Mouse (Mus musculus) spleen, embryonic (tissue): ENCODE measurements at regions not wholly inside any gene's neighbourhood (a gene's known extent, or its start where the extent isn't known, plus 50 kb on each side); places are given as distances from the start of the nearest gene placed in this dataset.

Source experiments
- CTCF ChIA-PET: fragments of 350-600 bp; sonication (Branson Sonifier 250); formaldehyde crosslinking; loops from one replicate; lab custom pipeline; 2022; lab: Charles Lee

DNA sequence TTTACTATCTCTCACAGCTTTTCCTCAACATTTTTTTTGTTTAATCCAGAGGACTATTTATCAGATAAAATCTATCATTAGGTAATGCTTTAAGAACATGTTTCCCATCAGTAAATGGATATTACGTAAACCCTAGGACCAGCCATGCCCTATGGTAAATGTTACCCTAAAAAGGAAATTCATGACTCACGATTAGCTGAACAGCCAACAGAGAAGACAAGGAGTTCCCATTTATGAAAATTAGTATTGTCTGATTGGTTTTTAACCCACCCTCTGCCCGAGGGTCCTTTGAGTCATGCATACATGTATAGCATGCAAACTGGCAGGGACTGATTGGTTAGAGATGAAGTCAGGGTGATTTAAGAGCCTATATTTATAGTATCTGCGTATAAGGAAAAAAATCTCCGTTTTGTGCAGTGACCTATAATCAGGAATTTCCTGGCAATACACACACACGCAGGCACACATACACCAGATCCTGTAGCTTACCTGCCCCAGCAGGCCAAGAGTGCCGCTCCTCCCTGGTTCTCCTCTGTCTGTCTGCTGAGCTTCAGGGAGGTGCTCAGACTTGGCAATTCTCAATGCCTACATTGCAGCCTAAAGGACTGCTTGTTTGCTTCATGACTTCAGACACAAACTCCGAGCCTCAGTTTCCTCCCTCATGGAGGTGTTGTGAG lies 174.0 kb upstream of the Fggy start:
- CTCF ChIA-PET: no interaction called here

DNA sequence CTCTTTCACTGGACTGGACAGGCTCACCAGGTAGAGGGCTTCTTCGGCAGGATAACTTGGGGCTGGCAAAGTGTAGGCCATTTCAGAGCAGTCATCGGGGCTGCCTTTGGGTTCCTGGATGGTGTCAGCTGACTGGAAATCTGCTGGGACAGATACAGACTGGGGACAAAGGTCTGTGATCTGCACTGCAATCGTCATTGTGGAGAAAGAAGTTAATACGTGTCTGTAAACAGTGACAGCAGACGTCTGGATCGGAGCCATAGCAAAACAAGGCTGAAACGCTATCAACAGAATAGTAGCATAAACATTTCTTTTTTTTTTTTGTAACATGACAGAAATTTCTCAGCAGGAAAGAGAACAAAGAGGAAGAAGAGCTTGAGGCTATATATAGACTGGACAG lies 171.8 kb upstream of the Fggy start:
- CTCF ChIA-PET: no interaction called here

DNA sequence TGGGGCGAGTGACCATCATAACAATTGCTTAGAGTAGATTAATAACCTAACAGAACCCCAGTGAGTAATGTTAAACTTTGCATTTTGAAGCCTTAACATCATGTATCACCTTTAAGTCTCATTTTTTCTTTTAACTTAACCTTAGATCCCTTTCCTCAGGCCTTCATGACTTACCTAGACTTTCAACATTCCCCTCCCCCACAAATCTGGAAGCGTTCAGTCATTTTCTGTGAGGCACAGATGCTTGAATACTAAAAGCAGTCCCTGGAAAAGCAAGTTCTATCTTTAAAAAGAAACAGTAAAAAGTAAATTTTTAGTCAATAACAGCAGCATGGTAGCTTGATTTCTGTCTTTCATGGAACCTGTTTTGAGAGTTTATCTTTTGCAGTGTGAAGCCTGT lies 171.3 kb upstream of the Fggy start:
- CTCF ChIA-PET: no interaction called here

DNA sequence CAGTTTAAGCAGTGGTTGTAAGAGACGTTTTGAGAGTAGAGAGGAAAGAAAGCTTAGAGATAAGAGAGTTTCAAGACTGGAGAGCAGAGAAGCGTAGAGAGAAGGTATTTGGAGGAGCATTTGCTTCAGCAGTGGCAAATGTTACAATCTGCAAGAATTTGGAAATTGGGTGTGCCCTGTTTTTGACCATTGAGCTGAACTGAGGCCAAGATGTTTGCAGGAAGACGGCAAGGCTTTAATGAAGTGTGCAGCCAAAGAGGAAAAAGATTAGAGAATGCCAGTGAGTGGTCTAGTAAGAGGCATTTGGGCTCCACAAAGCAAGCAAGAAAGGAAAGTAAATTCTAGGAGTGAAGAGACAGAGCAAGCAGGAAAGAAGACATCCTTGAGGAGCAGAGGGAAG lies 168.8 kb upstream of the Fggy start:
- CTCF ChIA-PET: interaction anchor here (0.7 kb wide), 1 partner anchor 329 kb away, joined by 4 read pairs; no protein-coding TSS in a partner anchor

DNA sequence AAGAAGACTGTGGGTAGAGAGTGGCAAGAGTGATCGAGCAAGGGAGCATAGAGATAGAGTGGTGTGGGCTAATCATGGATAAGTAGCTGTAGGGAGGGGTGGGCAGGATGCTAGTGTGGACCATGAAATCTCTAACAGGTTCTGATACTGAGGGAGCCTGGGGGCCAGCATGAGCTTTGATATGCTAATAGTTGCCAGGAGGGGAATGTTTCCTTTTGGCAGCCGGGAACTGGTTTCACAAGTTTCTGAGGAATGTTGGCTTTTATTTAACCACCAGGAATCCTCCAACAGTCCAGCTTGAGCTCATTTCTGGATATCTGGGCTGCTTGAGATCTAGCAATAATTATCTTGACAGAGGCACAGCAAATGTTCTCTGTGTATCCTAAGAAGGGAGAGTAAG lies 167.7 kb upstream of the Fggy start:
- CTCF ChIA-PET: interaction anchor here (0.6 kb wide), 1 partner anchor 309 kb away, joined by 3 read pairs; no protein-coding TSS in a partner anchor

DNA sequence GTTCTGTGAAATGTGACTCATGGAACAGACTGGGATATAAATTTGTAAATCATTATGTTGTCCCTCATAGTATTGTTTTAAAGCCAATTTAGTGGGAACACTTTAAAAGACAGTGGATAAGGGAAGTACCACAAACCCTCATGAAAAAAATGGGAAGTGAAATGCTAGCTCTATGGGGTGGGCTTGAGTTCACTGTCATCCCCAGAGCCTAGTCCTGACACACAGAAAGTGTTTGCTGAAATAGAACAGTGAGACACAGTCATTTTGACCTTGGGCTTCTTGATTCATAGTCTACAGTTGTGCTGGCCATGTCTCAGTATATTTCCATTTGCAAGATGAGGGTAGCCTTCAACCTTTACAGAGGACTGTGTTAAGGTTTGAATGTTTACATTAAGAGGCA lies 166.8 kb upstream of the Fggy start:
- CTCF ChIA-PET: no interaction called here

DNA sequence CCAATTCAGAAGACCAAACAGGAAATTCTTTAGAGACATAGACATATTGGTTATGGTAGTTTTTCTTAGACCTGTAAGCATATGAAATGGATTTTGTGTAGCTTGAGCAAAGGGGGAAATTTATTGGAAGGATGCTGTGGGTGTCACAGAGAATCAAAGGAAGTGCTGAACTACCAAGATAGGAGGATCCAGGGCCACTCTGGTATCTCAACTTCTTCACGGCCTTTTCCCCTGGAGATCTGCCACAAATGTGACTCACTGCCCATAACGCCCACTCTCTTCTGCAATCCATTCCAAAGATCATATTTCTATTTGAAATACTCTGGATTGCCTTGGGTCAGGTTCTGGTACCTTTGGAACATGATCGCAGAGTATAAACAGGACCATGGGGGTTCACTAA lies 161.6 kb upstream of the Fggy start:
- CTCF ChIA-PET: no interaction called here

DNA sequence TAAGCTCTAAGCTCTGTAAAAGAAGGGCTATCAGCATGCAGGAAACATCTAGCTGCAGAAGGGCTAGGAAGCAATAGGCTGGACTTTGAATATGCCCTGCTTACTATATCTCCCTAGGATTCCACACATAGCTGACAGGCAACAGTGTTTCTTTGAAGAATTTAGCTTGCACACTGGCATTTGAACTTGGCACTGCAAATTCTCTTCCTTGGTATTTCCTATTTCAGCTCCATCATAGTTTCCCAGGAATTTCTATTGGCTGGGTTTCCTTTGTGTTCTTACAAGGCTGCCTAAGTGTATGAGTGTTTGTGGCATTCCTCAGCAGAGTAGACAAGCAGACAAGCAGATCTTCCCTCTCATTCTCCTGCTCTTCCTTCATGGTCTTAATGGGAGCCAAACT lies 159.0 kb upstream of the Fggy start:
- CTCF ChIA-PET: interaction anchor here (0.7 kb wide), 1 partner anchor 341 kb away, joined by 7 read pairs; no protein-coding TSS in a partner anchor

DNA sequence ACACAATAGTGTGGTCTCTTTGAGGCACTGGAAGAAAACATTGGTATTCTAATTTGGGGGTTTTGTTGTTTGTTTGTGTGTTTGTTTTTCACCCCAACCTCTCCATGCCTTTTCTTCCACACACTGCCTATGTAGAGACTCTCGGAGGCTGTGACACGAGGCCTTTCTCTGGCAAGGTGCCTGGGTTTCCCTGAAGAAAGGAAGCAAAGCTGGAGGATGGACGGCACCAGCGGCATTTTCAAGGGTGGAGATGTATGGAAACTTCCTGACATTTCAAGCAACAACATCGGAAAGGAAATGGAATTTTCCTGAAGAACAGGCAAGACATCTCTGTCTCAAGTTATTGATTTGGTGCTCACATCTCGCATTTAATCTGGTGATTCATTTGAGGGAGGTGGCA lies 155.0 kb upstream of the Fggy start:
- CTCF ChIA-PET: no interaction called here

DNA sequence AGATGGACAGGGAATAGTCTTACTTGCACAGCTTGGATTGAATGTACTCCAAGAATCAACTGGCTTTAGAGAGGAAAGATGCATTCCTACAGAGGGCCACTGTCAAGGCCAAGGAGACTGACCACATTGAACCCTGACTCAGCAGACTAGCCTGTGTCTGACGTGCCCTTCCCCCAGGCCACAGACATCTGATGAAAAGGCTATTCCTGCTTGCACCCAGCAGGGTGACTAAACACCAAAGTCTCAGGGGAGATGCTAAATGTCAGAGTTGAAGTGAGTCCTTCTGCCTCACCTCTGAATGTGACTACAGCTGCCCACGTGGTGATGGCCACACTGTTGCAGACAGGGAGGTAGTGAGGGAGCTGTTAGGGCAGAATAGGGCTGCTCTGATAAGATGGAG lies 140.2 kb upstream of the Fggy start:
- CTCF ChIA-PET: no interaction called here

DNA sequence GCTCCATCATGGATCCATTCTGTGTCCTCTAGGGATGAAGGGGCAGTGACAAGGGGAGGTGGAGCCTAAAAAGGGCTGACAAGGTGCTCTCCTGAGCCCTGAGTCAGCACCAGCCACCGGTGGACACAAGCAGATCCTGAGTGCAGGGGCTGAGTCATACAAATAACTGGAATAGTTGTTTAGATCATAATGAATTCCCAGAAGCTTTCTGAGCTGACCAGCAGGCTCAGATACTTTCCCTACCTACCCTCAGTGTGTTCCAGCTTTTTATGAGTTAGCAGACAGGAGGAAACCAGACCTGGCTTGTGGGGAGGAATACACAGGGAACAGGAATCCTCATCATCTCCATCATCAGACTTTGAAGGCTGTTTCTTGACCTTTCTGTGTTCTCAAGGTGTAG lies 130.7 kb upstream of the Fggy start:
- CTCF ChIA-PET: no interaction called here

DNA sequence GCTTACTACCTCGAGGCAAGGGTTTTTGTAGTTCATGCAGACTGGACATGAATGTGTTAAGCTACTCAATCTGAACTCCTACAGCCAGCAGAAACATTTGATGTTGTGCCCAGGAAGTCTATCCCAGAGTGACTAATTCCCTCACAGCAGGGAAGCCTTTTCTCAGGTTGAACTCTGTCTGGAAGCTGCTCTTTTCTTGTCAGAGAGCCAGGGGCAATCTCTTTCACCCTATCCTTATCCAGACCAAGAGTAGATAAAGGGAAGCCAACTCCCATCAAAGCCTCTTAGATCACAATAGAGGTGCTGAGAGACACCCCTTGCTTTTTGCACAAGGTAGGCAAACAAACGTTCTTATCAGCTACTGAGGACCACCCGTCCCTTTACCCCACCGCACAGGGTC lies 122.8 kb upstream of the Fggy start:
- CTCF ChIA-PET: no interaction called here

DNA sequence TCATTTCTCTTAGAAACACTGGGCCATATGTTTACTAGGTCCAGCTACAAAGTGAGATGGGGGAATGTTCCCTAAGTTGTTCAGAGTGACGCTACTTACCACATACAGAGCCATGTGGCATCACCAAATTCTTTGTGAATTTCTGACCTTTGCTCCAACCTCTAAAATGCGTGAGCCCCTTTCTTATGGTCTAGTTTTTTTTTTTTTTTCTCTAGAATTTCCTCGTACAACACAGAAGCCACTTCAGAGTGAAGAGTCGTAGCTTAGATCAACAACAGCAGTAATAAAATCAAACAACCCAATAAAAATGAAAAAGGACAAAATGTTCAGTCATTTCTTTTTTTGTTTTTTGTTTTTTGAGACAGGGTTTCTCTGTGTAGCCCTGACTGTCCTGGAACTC lies 122.2 kb upstream of the Fggy start:
- CTCF ChIA-PET: no interaction called here

DNA sequence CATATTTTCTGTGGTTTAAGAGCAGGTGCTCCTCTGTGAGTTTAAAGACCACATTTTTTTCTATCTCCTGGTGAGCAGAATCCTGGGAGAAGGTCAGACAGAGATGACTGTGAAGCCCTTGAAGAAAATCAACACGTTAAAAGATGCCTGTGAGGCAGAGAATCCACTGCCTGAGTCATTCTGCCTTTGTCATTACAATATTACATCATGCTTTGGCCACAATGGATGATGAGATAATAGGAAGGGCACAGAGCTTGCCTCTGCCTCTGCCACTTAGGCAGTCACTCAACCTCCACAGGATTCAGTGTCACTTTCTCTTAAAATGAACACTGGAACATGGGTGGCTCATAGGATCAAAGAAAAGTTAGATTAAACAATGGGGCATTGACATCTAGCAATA lies 117.5 kb upstream of the Fggy start:
- CTCF ChIA-PET: no interaction called here

DNA sequence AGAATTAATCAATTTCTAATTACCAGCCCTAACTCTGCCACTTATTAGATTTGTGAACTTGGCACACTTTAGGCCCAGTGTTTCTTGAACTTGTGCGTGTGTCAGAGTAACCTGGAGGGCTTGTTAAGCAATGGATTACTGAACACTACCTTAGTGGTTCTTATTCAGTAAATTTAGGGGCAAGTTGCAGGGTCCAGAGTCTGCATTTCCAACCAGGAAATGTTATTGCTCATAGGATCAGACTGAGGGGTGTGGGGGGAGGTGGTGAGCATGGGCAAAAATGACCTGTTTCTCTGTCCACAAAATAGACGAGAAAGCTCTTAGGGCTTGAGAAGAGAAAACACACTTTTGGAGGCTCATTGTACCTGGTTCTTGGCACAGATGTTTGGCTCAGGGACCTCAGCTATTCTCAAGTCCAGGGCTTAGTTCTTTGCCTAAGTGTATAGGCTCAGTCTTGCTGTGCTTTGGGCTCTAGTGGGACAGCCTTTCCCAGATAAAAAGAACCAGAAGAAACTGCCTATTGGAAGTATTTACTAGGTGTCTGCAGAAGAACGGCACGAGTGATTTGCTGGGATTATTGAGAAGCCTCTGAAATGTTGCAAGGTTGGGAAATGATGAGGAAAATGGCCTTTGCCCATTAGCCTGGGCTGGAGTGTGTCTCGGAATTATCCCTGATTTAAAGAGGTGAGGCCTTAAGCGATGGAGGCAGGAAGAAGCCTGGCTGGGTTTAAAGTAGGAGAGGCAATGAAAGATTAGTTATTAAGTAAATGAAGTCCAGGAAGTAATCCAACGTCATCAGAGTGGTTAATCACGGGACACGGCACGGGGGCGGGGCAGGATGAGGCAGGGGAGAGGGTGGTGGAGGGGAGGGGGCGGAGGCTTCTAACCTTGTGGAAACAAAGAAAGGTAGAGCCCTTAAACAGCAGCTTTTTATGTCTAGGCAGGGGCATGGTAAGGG lies 113.2 kb upstream of the Fggy start:
- CTCF ChIA-PET: no interaction called here

DNA sequence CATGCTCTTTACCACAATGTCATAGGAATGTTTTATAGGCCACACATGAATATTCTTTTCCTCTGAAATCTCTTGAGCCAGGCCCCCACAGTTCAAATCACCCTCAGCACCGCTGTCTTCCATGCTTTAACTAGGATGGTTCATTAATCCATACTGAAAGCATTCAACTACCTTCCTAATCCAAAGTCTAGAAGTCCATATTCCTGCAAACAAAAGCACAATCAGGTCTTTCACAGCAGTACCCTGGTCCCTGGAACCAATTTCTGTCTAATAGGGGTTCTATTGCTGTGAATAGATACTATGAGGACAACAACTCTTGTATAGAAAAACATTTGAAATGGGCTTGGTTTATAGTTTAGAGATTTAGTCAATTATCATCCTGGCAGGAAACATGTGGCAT lies 107.0 kb upstream of the Fggy start:
- CTCF ChIA-PET: no interaction called here

DNA sequence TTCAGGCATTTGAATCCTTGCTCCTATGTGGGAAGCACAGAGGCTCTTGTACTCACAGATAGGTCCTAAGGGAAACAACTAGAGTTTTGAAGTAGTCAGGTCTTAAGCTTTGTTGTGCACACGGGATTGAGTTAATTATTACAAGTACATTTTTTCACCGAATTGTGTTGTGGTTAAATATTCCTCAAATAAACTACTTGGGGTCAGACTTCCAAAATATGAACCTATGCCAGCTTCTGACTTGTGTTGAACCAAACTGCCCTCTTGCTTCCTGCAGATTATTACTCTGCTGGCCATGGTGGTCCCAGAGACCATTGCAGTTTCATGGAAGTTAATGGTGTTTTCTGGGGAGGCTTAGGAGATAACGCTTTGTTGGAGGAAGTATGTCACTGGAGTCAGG lies 105.5 kb upstream of the Fggy start:
- CTCF ChIA-PET: no interaction called here

DNA sequence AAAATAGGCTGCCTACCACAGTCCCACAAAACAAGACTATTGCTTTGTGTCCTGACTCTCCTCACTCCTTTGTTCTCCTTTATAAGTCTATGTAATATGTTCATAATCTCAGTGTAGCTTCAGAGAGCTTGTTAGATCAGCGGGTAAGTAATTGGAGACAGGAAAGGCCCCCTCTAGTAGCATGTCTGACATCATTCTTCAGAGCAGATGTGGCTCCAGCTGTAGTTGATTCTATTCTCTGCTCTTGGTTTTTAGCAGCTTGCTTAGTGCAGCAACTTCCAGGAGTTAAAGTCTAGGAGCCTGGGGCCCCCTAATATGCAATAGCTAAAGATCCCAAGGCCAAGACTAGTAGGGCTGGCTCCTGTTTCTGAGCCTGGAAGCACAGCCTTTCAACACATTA lies 101.0 kb upstream of the Fggy start:
- CTCF ChIA-PET: no interaction called here

DNA sequence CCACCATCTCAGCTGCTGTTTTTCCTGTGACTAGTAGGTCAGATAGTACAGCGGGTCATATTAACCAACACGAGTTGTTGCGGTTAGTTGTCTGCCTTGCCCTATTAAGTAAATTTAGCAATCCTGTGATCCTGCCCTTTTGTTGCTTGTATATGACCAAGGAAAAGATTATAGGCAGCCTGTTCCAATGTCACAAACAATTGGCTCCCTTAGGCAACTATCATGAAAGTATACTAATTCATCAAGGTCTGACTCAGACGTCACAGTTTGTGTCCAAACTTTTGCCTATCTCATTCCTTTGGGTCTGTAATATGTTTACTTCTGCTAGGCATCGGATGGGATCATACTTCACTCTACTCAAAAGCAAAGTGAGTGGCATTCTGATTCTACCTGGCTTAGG lies 100.4 kb upstream of the Fggy start:
- CTCF ChIA-PET: no interaction called here

DNA sequence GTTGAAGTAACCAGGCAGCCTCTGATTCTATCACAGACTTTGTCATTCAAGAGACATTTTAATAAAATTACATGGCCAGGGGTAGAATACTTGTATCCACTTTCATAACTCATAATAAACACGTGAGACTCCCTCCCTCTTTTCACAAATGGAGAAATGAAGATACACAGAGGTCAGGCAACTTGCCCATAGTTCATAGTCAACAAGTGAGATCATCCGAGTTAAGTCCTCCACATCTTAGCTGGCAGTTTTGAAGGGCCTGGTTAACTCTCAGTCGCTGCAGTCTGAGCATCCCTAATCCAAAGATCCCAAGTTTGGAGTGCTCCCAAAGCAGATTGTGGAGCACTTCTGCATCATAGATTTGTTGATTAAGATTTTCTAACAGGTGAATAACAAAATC lies 94.8 kb upstream of the Fggy start:
- CTCF ChIA-PET: no interaction called here

DNA sequence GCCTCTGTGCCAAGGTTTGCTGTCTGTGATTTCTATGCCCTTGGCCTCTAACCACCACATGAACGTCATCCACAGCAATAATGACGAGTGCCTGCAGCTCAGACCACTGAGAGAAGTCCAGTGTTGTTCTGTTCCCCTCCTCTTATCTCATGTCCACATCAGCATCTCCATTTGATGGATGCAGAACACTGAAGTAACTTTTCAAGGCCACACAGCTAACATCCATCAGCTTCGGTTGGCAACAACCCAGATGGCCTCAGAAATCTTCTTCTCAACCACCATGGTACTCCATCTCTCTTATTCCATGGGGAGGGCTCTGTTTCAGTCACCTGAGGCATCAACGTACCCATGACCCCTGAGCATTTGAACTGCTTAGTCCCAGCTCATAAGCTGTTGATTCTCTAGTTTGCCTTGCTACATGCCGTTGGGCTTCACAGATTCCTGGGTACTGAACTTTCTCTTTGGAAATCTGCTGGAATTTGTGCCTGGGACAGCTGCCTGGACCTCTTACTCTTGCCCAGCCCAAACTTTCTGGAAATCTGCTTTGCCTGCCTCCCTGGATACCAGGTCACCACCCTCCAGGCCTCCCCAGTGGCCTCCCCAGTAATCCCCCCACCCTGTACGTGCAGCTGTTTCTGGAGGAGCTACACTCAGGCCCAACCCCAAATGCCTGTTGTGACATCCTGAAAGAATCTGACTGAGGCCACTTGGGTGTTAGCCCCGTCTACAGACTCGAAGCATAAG lies 94.1 kb upstream of the Fggy start:
- CTCF ChIA-PET: no interaction called here

DNA sequence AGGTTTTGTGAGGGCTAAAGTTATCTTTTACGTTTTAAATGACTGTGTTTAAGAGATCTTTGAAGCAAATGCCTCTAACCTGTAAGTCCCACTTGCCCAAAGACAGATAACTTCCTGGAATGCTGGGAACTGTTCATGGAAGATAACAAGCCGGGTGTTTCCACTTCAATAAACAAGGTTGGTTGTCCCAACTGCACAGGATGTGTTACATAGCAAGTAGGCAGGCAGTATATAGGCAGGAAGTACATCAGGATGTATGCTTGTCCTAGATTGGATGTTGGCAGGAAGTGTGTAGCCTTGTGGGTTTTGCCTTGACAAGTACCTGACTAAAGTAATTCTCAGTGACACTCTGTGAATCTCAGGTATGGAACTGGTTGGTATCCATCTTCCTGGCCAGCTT lies 90.7 kb upstream of the Fggy start:
- CTCF ChIA-PET: no interaction called here
